Mouse (Mus musculus) MEL (cell line): ENCODE measurements around the gene Uaca. TPM values are rescaled to one million over a fixed set of nuclear protein-coding genes. Genes with fewer than 3 reads are reported as not detected.

Experiments
- DNase-seq: peaks from one replicate; pipeline ENCODE4 v3.0.0; 2011; ENCODE audit warnings: low read depth, low spot score
- H3K27ac ChIP-seq: 2 replicates; pipeline ENCODE4 v1.5.1; 2012; ENCODE audit warnings: low read depth, mild to moderate bottlenecking, control low read depth, low read length, moderate library complexity; ENCODE audit not compliant: control insufficient read depth
- H3K27me3 ChIP-seq, 2 experiments: fragments of 150-350 bp in 1 of 2; sonication (generic) in 1 of 2; 2 replicates each; pipeline ENCODE4 v1.6.1; 2012; ENCODE audit warnings: low read length in 2 of 2, mild to moderate bottlenecking in 2 of 2, improper control_type of control experiment in 1 of 2, moderate library complexity in 1 of 2; ENCODE audit not compliant: insufficient read depth in 2 of 2, control insufficient read depth in 1 of 2
- H3K36me3 ChIP-seq, 2 experiments: 2 replicates each; pipeline ENCODE4 v1.6.1; 2012 to 2014; ENCODE audit warnings: low read length in 2 of 2, improper control_type of control experiment in 1 of 2, inconsistent platforms in 1 of 2, mild to moderate bottlenecking in 1 of 2; ENCODE audit not compliant: insufficient read depth in 2 of 2, control insufficient read depth in 1 of 2
- H3K4me1 ChIP-seq, 2 experiments: fragments of 150-350 bp in 1 of 2; sonication (generic) in 1 of 2; 2 replicates each; pipeline ENCODE4 v1.6.1; 2012; ENCODE audit warnings: low read length in 2 of 2, improper control_type of control experiment in 1 of 2, mild to moderate bottlenecking in 1 of 2; ENCODE audit not compliant: insufficient read depth in 2 of 2, control insufficient read depth in 1 of 2
- H3K4me3 ChIP-seq, 2 experiments: fragments of 150-350 bp in 1 of 2; sonication (generic) in 1 of 2; 2 replicates each; pipeline ENCODE4 v1.5.1; 2012; ENCODE audit warnings: low read depth in 2 of 2, low read length in 2 of 2, mild to moderate bottlenecking in 2 of 2, moderate library complexity in 2 of 2, control low read depth in 1 of 2, improper control_type of control experiment in 1 of 2; ENCODE audit not compliant: control insufficient read depth in 1 of 2, insufficient read depth in 1 of 2
- H3K79me2 ChIP-seq: 2 replicates; pipeline ENCODE4 v1.6.1; 2012; ENCODE audit warnings: mild to moderate bottlenecking, low read length, moderate library complexity; ENCODE audit not compliant: control insufficient read depth, poor library complexity, insufficient read depth
- H3K9ac ChIP-seq: 2 replicates; pipeline ENCODE4 v1.6.1; 2012; ENCODE audit warnings: low read depth, mild to moderate bottlenecking, control low read depth, low read length, moderate library complexity; ENCODE audit not compliant: control insufficient read depth, poor library complexity, severe bottlenecking
- H3K9me3 ChIP-seq: fragments of 150-350 bp; sonication (generic); replicated peaks from 2 replicates; pipeline ENCODE4 v1.6.1; 2012; ENCODE audit warnings: mild to moderate bottlenecking, low read length, improper control_type of control experiment, moderate library complexity; ENCODE audit not compliant: insufficient read depth
- BHLHE40 ChIP-seq: IDR thresholded peaks from 2 replicates; pipeline ENCODE4 v1.6.1; 2012; ENCODE audit warnings: low read depth, mild to moderate bottlenecking, inconsistent platforms, low read length, improper control_type of control experiment, borderline replicate concordance
- CHD1 ChIP-seq: IDR thresholded peaks from 2 replicates; pipeline ENCODE4 v1.6.1; 2012; ENCODE audit warnings: low read depth, mild to moderate bottlenecking, inconsistent platforms, low read length, improper control_type of control experiment
- CHD2 ChIP-seq: IDR thresholded peaks from 2 replicates; pipeline ENCODE4 v1.6.1; 2011; ENCODE audit warnings: low read length, improper control_type of control experiment
- ELF1 ChIP-seq: IDR thresholded peaks from 2 replicates; pipeline ENCODE4 v1.6.1; 2014; ENCODE audit warnings: low read depth, mild to moderate bottlenecking, inconsistent platforms, low read length, improper control_type of control experiment, moderate library complexity
- ETS1 ChIP-seq: IDR thresholded peaks from 2 replicates; pipeline ENCODE4 v1.6.1; 2012; ENCODE audit warnings: low read depth, mild to moderate bottlenecking, inconsistent platforms, low read length, improper control_type of control experiment, moderate library complexity
- GABPA ChIP-seq: IDR thresholded peaks from 2 replicates; pipeline ENCODE4 v1.6.1; 2012; ENCODE audit warnings: low read depth, mild to moderate bottlenecking, inconsistent platforms, low read length, improper control_type of control experiment, moderate library complexity
- JUND ChIP-seq: IDR thresholded peaks from 2 replicates; pipeline ENCODE4 v1.6.1; 2011; ENCODE audit warnings: low read depth, mild to moderate bottlenecking, improper control_type of control experiment, low read length
- KAT2A ChIP-seq: conservative IDR thresholded peaks from 2 replicates; pipeline ENCODE4 v1.6.1; 2012; ENCODE audit warnings: low read depth, low read length, improper control_type of control experiment, inconsistent platforms
- MAFK ChIP-seq: IDR thresholded peaks from 2 replicates; pipeline ENCODE4 v1.6.1; 2011; ENCODE audit warnings: low read depth, mild to moderate bottlenecking, low read length, improper control_type of control experiment, borderline replicate concordance
- MAX ChIP-seq: IDR thresholded peaks from 2 replicates; pipeline ENCODE4 v1.6.1; 2011; ENCODE audit warnings: low read length, improper control_type of control experiment
- MAZ ChIP-seq: IDR thresholded peaks from 2 replicates; pipeline ENCODE4 v1.6.1; 2012; ENCODE audit warnings: low read depth, mild to moderate bottlenecking, inconsistent platforms, low read length, improper control_type of control experiment
- MXI1 ChIP-seq: IDR thresholded peaks from 2 replicates; pipeline ENCODE4 v1.6.1; 2011; ENCODE audit warnings: mild to moderate bottlenecking, low read depth, low read length, improper control_type of control experiment
- MYB ChIP-seq: IDR thresholded peaks from 2 replicates; pipeline ENCODE4 v1.6.1; 2011; ENCODE audit warnings: mild to moderate bottlenecking, low read depth, low read length, improper control_type of control experiment
- MYC ChIP-seq: IDR thresholded peaks from 2 replicates; pipeline ENCODE4 v1.6.1; 2011; ENCODE audit warnings: low read depth, mild to moderate bottlenecking, low read length, improper control_type of control experiment, moderate library complexity
- NRF1 ChIP-seq: IDR thresholded peaks from 2 replicates; pipeline ENCODE4 v1.6.1; 2014; ENCODE audit warnings: low read depth, mild to moderate bottlenecking, inconsistent platforms, low read length, improper control_type of control experiment, moderate library complexity; ENCODE audit not compliant: poor library complexity, insufficient read depth, severe bottlenecking
- POLR2A ChIP-seq, 2 experiments: IDR thresholded peaks; 2 replicates each; pipeline ENCODE4 v1.6.1; 2011 to 2012; ENCODE audit warnings: low read length in 2 of 2, mild to moderate bottlenecking in 2 of 2, control low read depth in 1 of 2, improper control_type of control experiment in 1 of 2, low read depth in 1 of 2, moderate library complexity in 1 of 2; ENCODE audit not compliant: control insufficient read depth in 1 of 2, insufficient read depth in 1 of 2, poor library complexity in 1 of 2
- POLR2AphosphoS5 ChIP-seq: IDR thresholded peaks from 2 replicates; pipeline ENCODE4 v1.6.1; 2012; ENCODE audit warnings: low read depth, borderline replicate concordance, mild to moderate bottlenecking, inconsistent platforms, low read length, moderate library complexity, mixed read lengths
- RAD21 ChIP-seq: IDR thresholded peaks from 2 replicates; pipeline ENCODE4 v1.6.1; 2011; ENCODE audit warnings: mild to moderate bottlenecking, low read depth, low read length, improper control_type of control experiment
- RCOR1 ChIP-seq: IDR thresholded peaks from 2 replicates; pipeline ENCODE4 v1.6.1; 2012; ENCODE audit warnings: low read depth, mild to moderate bottlenecking, inconsistent platforms, low read length, improper control_type of control experiment
- SIN3A ChIP-seq: IDR thresholded peaks from 2 replicates; pipeline ENCODE4 v1.6.1; 2012; ENCODE audit warnings: low read length, improper control_type of control experiment, inconsistent platforms
- TBP ChIP-seq: IDR thresholded peaks from 2 replicates; pipeline ENCODE4 v1.8.0; 2011; ENCODE audit warnings: low read depth, low read length, improper control_type of control experiment
- TCF12 ChIP-seq: IDR thresholded peaks from 2 replicates; pipeline ENCODE4 v1.6.1; 2014; ENCODE audit warnings: low read depth, mild to moderate bottlenecking, inconsistent platforms, low read length, improper control_type of control experiment, moderate library complexity
- UBTF ChIP-seq: IDR thresholded peaks from 2 replicates; pipeline ENCODE4 v1.6.1; 2012; ENCODE audit warnings: low read depth, mild to moderate bottlenecking, inconsistent platforms, low read length, improper control_type of control experiment, moderate library complexity, borderline replicate concordance; ENCODE audit not compliant: insufficient read depth
- USF1 ChIP-seq: IDR thresholded peaks from 2 replicates; pipeline ENCODE4 v1.6.1; 2014; ENCODE audit warnings: low read depth, mild to moderate bottlenecking, inconsistent platforms, low read length, improper control_type of control experiment, moderate library complexity
- USF2 ChIP-seq, 2 experiments: IDR thresholded peaks; 2 replicates each; pipeline ENCODE4 v1.6.1; 2011 to 2012; ENCODE audit warnings: improper control_type of control experiment in 2 of 2, low read length in 2 of 2, borderline replicate concordance in 1 of 2, inconsistent platforms in 1 of 2, low read depth in 1 of 2, mild to moderate bottlenecking in 1 of 2; ENCODE audit not compliant: insufficient read depth in 1 of 2
- ZC3H11A ChIP-seq: IDR thresholded peaks from 2 replicates; pipeline ENCODE4 v1.6.1; 2012; ENCODE audit warnings: low read depth, mild to moderate bottlenecking, inconsistent platforms, low read length, improper control_type of control experiment
- ZKSCAN1 ChIP-seq: IDR thresholded peaks from 2 replicates; pipeline ENCODE4 v1.6.1; 2012; ENCODE audit warnings: low read depth, mild to moderate bottlenecking, inconsistent platforms, low read length, improper control_type of control experiment, moderate library complexity
- ZMIZ1 ChIP-seq: IDR thresholded peaks from 2 replicates; pipeline ENCODE4 v1.6.1; 2012; ENCODE audit warnings: low read depth, mild to moderate bottlenecking, inconsistent platforms, low read length, improper control_type of control experiment, moderate library complexity
- ZNF384 ChIP-seq: IDR thresholded peaks from 2 replicates; pipeline ENCODE4 v1.6.1; 2012; ENCODE audit warnings: low read depth, mild to moderate bottlenecking, inconsistent platforms, low read length, improper control_type of control experiment
- polyA plus RNA-seq, 2 experiments: library from polyadenylated mRNA; stranded (reverse) in 1 of 2; unstranded in 1 of 2; fragments of >175 nt in 1 of 2; fragments of >200 nt in 1 of 2; gene quantifications; 2 replicates each; pipeline versions ENCODE4 v1.2.1 to v1.2.4; 2012; ENCODE audit warnings: low replicate concordance in 2 of 2, low read depth in 1 of 2; ENCODE audit not compliant: insufficient read length in 2 of 2, insufficient read depth in 1 of 2, missing spikeins in 1 of 2
- total RNA-seq: library from RNA; depleted of rRNA; stranded (reverse); fragments of 300-350 nt; gene quantifications from 2 replicates; pipeline ENCODE4 v1.2.3, GENCODE M21; 2012

Uaca gene
- total and polyA plus RNA-seq, 3 experiments, result 10.9 to 11.4 TPM; not detected in 1

- H3K9ac ChIP-seq, result no peak overlapping the region
- H3K27ac ChIP-seq, result no peak overlapping the region
- H3K4me1 ChIP-seq, result no peaks in the 10 kb centered on the region
- H3K36me3 ChIP-seq, result no peaks in the 10 kb centered on the region
- no peak overlapping the region for H3K4me3 ChIP-seq
- H3K9me3 ChIP-seq, result no peaks in the 10 kb centered on the region
- H3K27me3 ChIP-seq, result no peaks in the 10 kb centered on the region; a peak in 2 of 4 replicates
- H3K79me2 ChIP-seq, result no peaks in the 10 kb centered on the region
- no peak for DNase-seq
- TF ChIP-seq BHLHE40 (no peak), RCOR1 (no peak), ETS1 (no peak), USF2 (IDR thresholded peaks at IDR 0.05; ENCODE audit: borderline replicate concordance in 1 of 2, insufficient read depth in 1 of 2, low read depth in 1 of 2, low read length in 2 of 2) (no peak), UBTF (no peak), MAFK (no peak), GABPA (no peak), RAD21 (no peak), NRF1 (no peak), TCF12 (no peak), MXI1 (no peak), MAZ (no peak), MYB (no peak), TBP (no peak), ELF1 (no peak), POLR2AphosphoS5 (no peak), CHD2 (no peak)
Observed at GRCm38 (mm10) chr9:60829610-60830009, 35.3 kb downstream of the Uaca start.

DNA sequence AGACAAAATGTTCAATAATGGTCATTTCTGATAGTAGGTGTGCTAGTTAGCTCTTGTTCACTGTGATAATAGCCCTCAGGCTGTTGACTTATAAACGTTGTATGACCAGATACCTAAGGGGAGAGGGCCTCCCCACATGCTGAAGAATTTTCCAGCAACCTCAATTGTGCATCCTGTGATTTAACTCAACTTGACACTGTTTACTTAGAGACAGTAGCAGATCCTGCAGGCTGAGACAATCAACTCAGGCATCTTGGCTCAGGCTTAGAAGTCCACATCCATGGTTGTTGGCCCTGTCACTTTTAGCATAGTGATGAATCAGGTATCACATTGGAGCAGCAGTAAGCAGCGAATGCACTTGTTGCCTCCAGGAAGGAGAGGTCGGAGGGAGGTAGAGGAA lies 35.7 kb downstream of the Uaca start:
- Histone ChIP-seq H3K4me3 (no peak overlapping the region), H3K9me3 (no peaks in the 10 kb centered on the region), H3K27ac (no peak overlapping the region), H3K9ac (no peak overlapping the region), H3K36me3 (no peaks in the 10 kb centered on the region), H3K4me1 (no peaks in the 10 kb centered on the region), H3K79me2 (no peaks in the 10 kb centered on the region), H3K27me3 (no peaks in the 10 kb centered on the region; a peak in 2 of 4 replicates)
- TF ChIP-seq ZNF384 (no peak), UBTF (no peak), MYB (no peak), GABPA (no peak), USF2 (IDR thresholded peaks at IDR 0.05; ENCODE audit: borderline replicate concordance in 1 of 2, insufficient read depth in 1 of 2, low read depth in 1 of 2, low read length in 2 of 2) (no peak), ZKSCAN1 (no peak), MAX (no peak), ZMIZ1 (no peak), CHD1 (no peak), POLR2A (IDR thresholded peaks at IDR 0.05; ENCODE audit: control insufficient read depth in 1 of 2, insufficient read depth in 1 of 2, low read depth in 1 of 2, low read length in 2 of 2, poor library complexity in 1 of 2) (no peak), MYC (no peak), KAT2A (no peak), JUND (no peak), ZC3H11A (no peak), USF1 (no peak), BHLHE40 (no peak), MXI1 (no peak), ETS1 (no peak), SIN3A (no peak)
- no peak for DNase-seq
